Mouse (Mus musculus) adrenal gland, adult 10 weeks (tissue): ENCODE measurements around the gene Eed. TPM values are rescaled to one million over a fixed set of nuclear protein-coding genes. Genes with fewer than 3 reads are reported as not detected.

Experiments used
- polyA plus RNA-seq: library from polyadenylated mRNA; stranded (reverse); fragments of 350-450 nt; fragmentation: Illumina TruSeq; extraction: RNeasy Lipid Tissue Mini Kit (QIAGEN cat#74804); gene quantifications from one replicate; pipeline ENCODE4 v1.2.3, GENCODE M21; 2014; ENCODE audit warnings: low read depth, low replicate concordance

Eed gene
- polyA plus RNA-seq: 111 TPM

DNA sequence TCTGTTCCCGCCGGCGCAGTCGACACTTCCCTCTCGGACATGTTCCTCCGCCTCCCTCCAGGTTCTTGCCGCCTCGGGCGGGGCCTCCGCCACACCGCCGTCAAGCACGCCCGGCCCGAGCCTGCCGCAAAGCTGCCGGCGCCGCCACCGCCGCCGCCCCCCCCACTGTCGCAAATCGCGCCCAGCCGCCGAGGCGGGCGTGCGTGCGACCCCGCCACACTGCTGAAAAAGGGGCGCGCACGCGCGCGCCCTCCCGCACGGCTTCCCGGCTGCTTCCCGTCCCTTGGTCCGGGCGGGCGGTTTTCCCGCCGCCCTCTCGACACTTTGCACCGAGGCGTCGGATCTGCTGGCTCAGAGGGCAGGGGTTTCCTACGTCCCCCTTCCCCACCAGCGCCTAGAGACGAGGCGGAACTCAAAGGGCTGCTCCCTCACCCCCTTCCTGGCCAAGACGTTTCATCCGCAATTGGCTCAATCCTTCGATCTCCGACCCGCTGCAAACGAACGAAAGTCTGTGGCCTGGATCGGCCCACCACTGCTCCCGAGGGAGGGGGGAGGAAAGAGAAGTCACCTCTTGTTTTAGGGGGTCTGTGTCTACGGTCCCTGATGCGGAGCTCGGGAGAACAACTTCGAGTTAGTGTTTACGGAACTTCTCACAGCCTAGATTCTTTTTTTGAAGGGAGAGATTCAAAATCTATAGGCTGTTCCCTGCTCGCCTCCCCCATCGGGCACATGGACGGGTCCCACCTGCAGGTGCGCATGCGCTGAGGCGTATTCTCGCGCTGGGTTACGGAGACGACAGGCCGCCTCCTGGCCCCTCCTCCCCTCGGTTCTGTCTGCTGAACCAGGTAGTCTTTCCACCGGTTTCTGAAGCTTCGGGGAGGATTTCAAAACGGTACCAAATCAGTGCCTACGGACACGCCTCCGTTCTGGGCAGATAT is at the start of gene Eed:
Eed (minus strand) TSS at position 499 of the 938 bp plus-strand sequence.

DNA sequence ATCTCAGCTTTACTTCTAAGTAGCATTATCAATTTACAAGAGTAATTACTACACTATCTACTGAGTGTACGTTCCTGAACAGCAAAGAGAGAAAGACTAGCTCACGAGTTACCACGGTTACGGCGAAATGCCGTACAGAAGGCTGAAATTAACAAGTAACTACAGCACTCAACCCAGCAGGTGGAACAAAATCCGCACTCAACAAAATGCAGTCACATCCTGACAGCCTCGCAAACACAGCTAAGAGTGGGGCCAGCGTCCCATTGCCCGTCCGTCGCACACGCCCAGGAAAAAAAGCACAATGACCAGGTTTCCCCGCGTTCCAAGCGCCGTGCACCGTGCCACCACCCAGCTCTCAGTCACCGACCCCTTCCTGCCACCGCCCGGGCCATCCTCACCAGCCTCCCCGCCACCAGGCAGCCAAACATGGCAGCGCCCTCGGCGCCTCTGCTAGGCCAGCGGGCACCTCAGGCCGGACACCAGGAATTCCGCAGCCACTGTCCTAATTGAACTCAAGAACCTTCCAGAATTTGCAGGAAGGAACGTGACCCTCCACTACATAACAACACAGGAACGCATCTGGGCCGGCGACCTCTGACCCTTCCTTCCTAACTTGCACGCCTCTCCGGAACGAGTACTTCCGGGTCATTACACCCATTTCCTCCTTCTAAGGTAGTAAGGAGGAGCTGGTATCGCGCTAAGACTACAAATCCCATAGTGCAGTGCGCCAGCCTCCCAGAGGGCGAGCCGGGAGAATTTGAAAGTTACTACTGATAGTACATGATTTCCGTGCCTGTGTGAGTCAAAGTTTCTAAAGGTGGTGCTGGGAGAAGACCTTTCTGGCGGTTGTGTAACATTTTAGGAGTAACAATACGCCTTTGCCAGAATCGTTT is 40.0 kb downstream of the Eed start, which contains the start of gene Hikeshi:
Hikeshi (minus strand) TSS at position 634 of the 893 bp plus-strand sequence.

Other genes with a start within 250 kb of the Eed start
- 0.23 TPM for gene Ccdc81, start 77.4 kb downstream of the Eed start, polyA plus RNA-seq
- 129 TPM for gene Hikeshi, start 39.8 kb downstream of the Eed start, polyA plus RNA-seq
- 505 TPM for gene Picalm, start 149.2 kb upstream of the Eed start, polyA plus RNA-seq